Mouse (Mus musculus) G1E (cell line): ENCODE results near the gene Tuba1b.

Experiments
- CTCF ChIP-seq: IDR thresholded peaks from 2 replicates; pipeline ENCODE4 v1.5.1; 2012; ENCODE audit warnings: low read depth, low read length, inconsistent platforms, mixed read lengths
- POLR2AphosphoS5 ChIP-seq: IDR thresholded peaks from 2 replicates; pipeline ENCODE4 v1.6.1; 2012; ENCODE audit warnings: low read depth, low read length, inconsistent platforms; ENCODE audit not compliant: insufficient replicate concordance

DNA sequence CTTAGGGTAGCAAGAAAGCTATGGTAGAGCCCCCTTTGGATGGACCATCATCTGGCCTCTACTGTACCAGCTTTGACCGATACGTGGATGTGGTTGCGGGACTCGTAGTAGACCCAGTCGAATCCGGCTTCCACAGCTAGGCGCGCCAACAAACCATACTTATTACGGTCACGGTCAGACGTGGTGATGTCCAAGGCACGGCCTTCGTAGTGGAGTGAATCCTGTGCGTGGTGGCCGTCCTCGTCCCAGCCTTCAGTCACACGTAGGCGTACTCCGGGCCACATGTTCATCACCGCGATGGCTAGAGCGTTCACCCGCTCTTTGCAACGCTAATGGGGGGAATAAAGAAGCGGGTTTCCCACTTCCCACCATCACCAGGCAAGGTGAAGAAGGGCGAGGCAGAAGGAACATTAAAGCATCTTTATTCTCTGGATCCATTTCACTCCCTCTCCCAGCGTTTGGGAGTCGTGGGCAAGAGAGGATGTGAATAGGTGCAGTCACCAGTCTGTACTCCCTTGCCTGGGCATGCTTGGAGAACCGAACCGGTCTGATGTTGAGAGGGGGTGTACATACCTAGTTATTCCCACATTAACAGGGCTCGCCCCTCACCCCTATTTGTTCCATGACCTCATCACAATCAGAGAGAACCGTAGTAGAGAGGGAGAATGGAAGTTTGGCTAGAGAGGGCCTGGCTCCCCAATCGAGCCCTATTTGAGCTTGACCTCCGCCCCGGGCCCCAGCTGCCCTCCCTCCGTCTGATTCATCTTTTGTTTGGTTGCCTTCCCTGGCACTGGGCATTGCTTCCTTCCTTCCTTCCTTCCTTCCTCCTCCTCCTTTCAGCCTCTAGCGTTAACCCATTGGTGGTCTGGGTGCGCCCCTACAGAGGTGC, 39.4 kb downstream of the Tuba1b start:
- no peak for TF ChIP-seq CTCF
- TF ChIP-seq POLR2AphosphoS5, result no peak
